8 mouse cellular contexts compared by ENCODE assay signal in the genomic region with DNA sequence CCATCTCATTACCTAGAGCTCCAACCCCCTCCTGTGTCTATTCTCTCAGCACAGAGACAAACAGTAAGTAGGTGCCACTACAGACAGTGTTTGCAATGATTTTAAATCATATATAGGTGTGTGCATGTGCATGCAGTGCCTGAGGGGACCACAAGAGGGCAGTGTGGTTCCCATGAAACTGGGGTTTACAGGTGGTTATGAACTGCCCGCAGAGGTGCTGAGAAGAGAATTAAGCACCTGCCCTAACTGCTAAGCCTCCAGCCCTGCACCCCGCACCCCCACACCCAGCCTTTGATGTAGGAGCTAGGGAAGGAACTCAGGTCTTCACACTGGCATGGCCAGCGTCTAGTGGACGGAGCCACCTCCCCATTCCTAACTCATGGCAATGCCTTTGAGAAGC. TPM values are rescaled to one million over a fixed set of nuclear protein-coding genes. Genes with fewer than 3 reads are reported as not detected.
A peak's percentile ranks its signal among the peaks of the same experiment; 100 is the strongest.
DNase-seq lines count a peak whose midpoint lies in the region; ATAC-seq and TF ChIP-seq lines count a peak whose summit lies in the region.

No protein-coding gene starts in this region.

- peak; percentile 26 to 62 for DNase-seq in cerebellum, postnatal 25 days
- peak; percentile 72 for DNase-seq in liver
- no peak for DNase-seq in liver, embryonic 11.5 days (ENCODE audit: low spot score)
- no peak for DNase-seq in brain, embryonic 14.5 days (ENCODE audit: low read depth)
- DNase-seq in kidney, postnatal 36 days: peak; percentile 60 to 82
- DNase-seq in retina, embryonic 14.5 days (ENCODE audit: low spot score): peak; percentile 63

- no peaks in the 10 kb centered on the region; the same call in 1 of the 2 replicates for H3K9me3 ChIP-seq in liver, embryonic 11.5 days (ENCODE audit: control insufficient read depth, low read length)
- no peaks in the 10 kb centered on the region for H3K9me3 ChIP-seq in forebrain, embryonic 15.5 days

- no peaks in the 10 kb centered on the region for H3K36me3 ChIP-seq in liver, embryonic 11.5 days (ENCODE audit: control insufficient read depth, insufficient read depth, low read length)
- H3K36me3 ChIP-seq in forebrain, embryonic 15.5 days: no peaks in the 10 kb centered on the region

- H3K4me3 ChIP-seq in liver, embryonic 11.5 days (ENCODE audit: low read depth, low read length): no peak overlapping the region
- no peak overlapping the region for H3K4me3 ChIP-seq in forebrain, embryonic 15.5 days

- 62% methylated on average over 4 of the region's 4 CpGs for WGBS in liver, embryonic 11.5 days
- 58% methylated on average over 4 of the region's 4 CpGs for WGBS in forebrain, embryonic 15.5 days

- no peak overlapping the region for H3K9ac ChIP-seq in liver, embryonic 11.5 days (ENCODE audit: low read depth, low read length)
- H3K9ac ChIP-seq in forebrain, embryonic 15.5 days (replicated peaks): no peak overlapping the region

- TF ChIP-seq CTCF in brain, embryonic 14.5 days (IDR thresholded peaks at IDR 0.05; ENCODE audit: borderline replicate concordance, extremely low read depth, insufficient read depth, insufficient read length): peak; percentile 77

- no peak overlapping the region for H3K27ac ChIP-seq in liver, embryonic 11.5 days (ENCODE audit: low read depth, low read length)
- no peak overlapping the region for H3K27ac ChIP-seq in forebrain, embryonic 15.5 days (replicated peaks)

- H3K4me2 ChIP-seq in liver, embryonic 11.5 days: no peak overlapping the region
- H3K4me2 ChIP-seq in forebrain, embryonic 15.5 days (replicated peaks): no peak overlapping the region

- no peaks in the 10 kb centered on the region for H3K4me1 ChIP-seq in liver, embryonic 11.5 days (replicated peaks; ENCODE audit: control insufficient read depth, insufficient read depth, low read length)
- no peaks in the 10 kb centered on the region for H3K4me1 ChIP-seq in forebrain, embryonic 15.5 days

- no peak for TF ChIP-seq POLR2A in brain, embryonic 14.5 days (IDR thresholded peaks at IDR 0.05; ENCODE audit: borderline replicate concordance, extremely low read depth, insufficient read depth, insufficient read length, poor library complexity, severe bottlenecking)

- no peaks in the 10 kb centered on the region for H3K27me3 ChIP-seq in liver, embryonic 11.5 days (replicated peaks; ENCODE audit: control insufficient read depth, insufficient read depth, low read length)
- no peaks in the 10 kb centered on the region for H3K27me3 ChIP-seq in forebrain, embryonic 15.5 days

- no peak for ATAC-seq in cerebellum, adult (ENCODE audit: insufficient number of reproducible peaks, low FRiP score, low TSS enrichment)
- no peak for ATAC-seq in liver, embryonic 11.5 days (replicated peaks; ENCODE audit: low FRiP score)
- no peak for ATAC-seq in forebrain, embryonic 15.5 days (replicated peaks)

RNA-seq across cellular contexts. Expression of a gene that starts 1.5 kb away (rescaled TPM):
- 0.43 and 0.60 TPM in 2 replicates for polyA plus RNA-seq in liver, embryonic 11.5 days (2014; fragmentation: Nextera tagmentation; extraction: Ambion mirVana)
- polyA plus RNA-seq in brain, embryonic 14.5 days (2012; rRNA removed): 1.2 TPM in 2 replicates
- polyA plus RNA-seq in forebrain, embryonic 15.5 days (2015; fragmentation: Nextera tagmentation; extraction: Ambion mirVana): 0.33 and 0.39 TPM in 2 replicates

RNA-seq across cellular contexts. Expression of a gene that starts 13.7 kb away (rescaled TPM):
- polyA plus RNA-seq in liver, embryonic 11.5 days (2014; fragmentation: Nextera tagmentation; extraction: Ambion mirVana): 1.0 and 1.6 TPM in 2 replicates
- 0.43 and 0.83 TPM in 2 replicates for polyA plus RNA-seq in brain, embryonic 14.5 days (2012; rRNA removed)
- 0.22 and 0.33 TPM in 2 replicates for polyA plus RNA-seq in forebrain, embryonic 15.5 days (2015; fragmentation: Nextera tagmentation; extraction: Ambion mirVana)

RNA-seq across cellular contexts. Expression of a gene that starts 18.0 kb away (rescaled TPM):
- 105 and 114 TPM in 2 replicates for polyA plus RNA-seq in liver, embryonic 11.5 days (2014; fragmentation: Nextera tagmentation; extraction: Ambion mirVana)
- 46.2 and 47.5 TPM in 2 replicates for polyA plus RNA-seq in brain, embryonic 14.5 days (2012; rRNA removed)
- polyA plus RNA-seq in forebrain, embryonic 15.5 days (2015; fragmentation: Nextera tagmentation; extraction: Ambion mirVana): 73.7 and 75.9 TPM in 2 replicates

RNA-seq across cellular contexts. Expression of a gene that starts 49.8 kb away (rescaled TPM):
- polyA plus RNA-seq in liver, embryonic 11.5 days (2014; fragmentation: Nextera tagmentation; extraction: Ambion mirVana): 0.22 and 0.23 TPM in 2 replicates
- 0.42 and 0.85 TPM in 2 replicates for polyA plus RNA-seq in brain, embryonic 14.5 days (2012; rRNA removed)
- 0.19 and 0.20 TPM in 2 replicates for polyA plus RNA-seq in forebrain, embryonic 15.5 days (2015; fragmentation: Nextera tagmentation; extraction: Ambion mirVana)

RNA-seq across cellular contexts. Expression of a gene that starts 50.5 kb away (rescaled TPM):
- polyA plus RNA-seq in liver, embryonic 11.5 days (2014; fragmentation: Nextera tagmentation; extraction: Ambion mirVana): 0.52 and 0.96 TPM in 2 replicates
- polyA plus RNA-seq in brain, embryonic 14.5 days (2012; rRNA removed): 0.41 and 0.53 TPM in 2 replicates
- polyA plus RNA-seq in forebrain, embryonic 15.5 days (2015; fragmentation: Nextera tagmentation; extraction: Ambion mirVana): 0.51 and 0.64 TPM in 2 replicates

Comparison
In these comparisons a context has a peak if more than half of its experiments do, and no peak if none do; other contexts are left out.
1. DNase-seq: peak in cerebellum, postnatal 25 days (2 of 2), liver (single experiment), kidney, postnatal 36 days (2 of 2) and retina, embryonic 14.5 days (single experiment); none in liver, embryonic 11.5 days (single experiment) and brain, embryonic 14.5 days (single experiment).